Mouse (Mus musculus) G1E (cell line): ENCODE measurements at regions not wholly inside any gene's neighbourhood (a gene's known extent, or its start where the extent isn't known, plus 50 kb on each side); places are given as distances from the start of the nearest gene placed in this dataset.

Experiments used
- ATAC-seq: 2 replicates; pipeline ENCODE4 v1.8.0; 2016; ENCODE audit warnings: mild to moderate bottlenecking; ENCODE audit not compliant: insufficient number of reproducible peaks, poor library complexity, low FRiP score, severe bottlenecking; ENCODE audit errors: extremely low read depth
- DNase-seq: peaks from one replicate; pipeline ENCODE4 v3.0.0; 2012; ENCODE audit warnings: low spot score
- H3K27me3 ChIP-seq: 2 replicates; pipeline ENCODE4 v1.6.1; 2012; ENCODE audit warnings: mild to moderate bottlenecking, low read length, inconsistent platforms; ENCODE audit not compliant: insufficient read depth
- H3K36me3 ChIP-seq: replicated peaks from 2 replicates; pipeline ENCODE3; 2012; ENCODE audit warnings: mild to moderate bottlenecking, inconsistent platforms
- H3K4me1 ChIP-seq: 2 replicates; pipeline ENCODE4 v1.6.1; 2012; ENCODE audit warnings: low read depth, low read length, inconsistent platforms, mixed read lengths; ENCODE audit not compliant: insufficient read depth
- H3K4me3 ChIP-seq: 2 replicates; pipeline ENCODE4 v1.5.1; 2012; ENCODE audit warnings: low read depth, mild to moderate bottlenecking, inconsistent platforms, low read length, moderate library complexity, mixed read lengths
- H3K9me3 ChIP-seq: replicated peaks from 2 replicates; pipeline ENCODE4 v1.6.1; 2012; ENCODE audit warnings: inconsistent platforms
- CTCF ChIP-seq: IDR thresholded peaks from 2 replicates; pipeline ENCODE4 v1.5.1; 2012; ENCODE audit warnings: low read depth, low read length, inconsistent platforms, mixed read lengths
- GATA1 ChIP-seq: IDR thresholded peaks from 2 replicates; pipeline ENCODE4 v1.6.1; 2012; ENCODE audit warnings: borderline replicate concordance, low read length, inconsistent platforms, mixed read lengths
- GATA2 ChIP-seq: IDR thresholded peaks from 2 replicates; pipeline ENCODE4 v1.6.1; 2012; ENCODE audit warnings: low read depth, low read length, inconsistent platforms, borderline replicate concordance
- POLR2AphosphoS5 ChIP-seq: IDR thresholded peaks from 2 replicates; pipeline ENCODE4 v1.6.1; 2012; ENCODE audit warnings: low read depth, low read length, inconsistent platforms; ENCODE audit not compliant: insufficient replicate concordance
- TAL1 ChIP-seq: conservative IDR thresholded peaks from 2 replicates; pipeline ENCODE4 v1.6.1; 2012; ENCODE audit warnings: low read depth, low read length, inconsistent platforms, mixed read lengths

DNA sequence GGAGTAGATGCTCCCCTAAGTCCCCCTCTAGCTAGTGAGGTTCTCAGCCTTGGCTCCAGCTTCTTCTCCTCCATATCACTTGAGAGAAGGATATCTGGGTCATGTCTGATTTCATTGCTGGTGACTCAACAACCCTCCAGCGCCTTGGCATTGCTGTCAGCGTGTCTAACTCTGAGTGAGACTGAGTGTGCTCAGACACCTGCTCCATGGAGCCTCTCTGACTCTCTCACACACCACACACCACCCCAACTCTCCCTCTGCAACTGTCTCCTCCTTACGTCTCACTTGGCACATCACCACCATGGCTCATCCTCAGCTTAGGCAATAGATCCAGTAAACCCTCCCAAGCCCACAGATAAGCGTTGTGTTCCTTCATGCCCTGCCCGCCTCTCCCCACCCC is 260.0 kb downstream of the Rps15a start:
- H3K36me3 ChIP-seq, result no peaks in the 10 kb centered on the region
- ATAC-seq (no peak), DNase-seq (no peak)
- H3K9me3 ChIP-seq, result peaks cover 69% of the 10 kb centered on the region
- H3K4me1 ChIP-seq, result no peaks in the 10 kb centered on the region
- TF ChIP-seq TAL1 (no peak), CTCF (no peak), GATA1 (no peak), GATA2 (no peak), POLR2AphosphoS5 (no peak)
- H3K4me3 ChIP-seq, result no peak overlapping the region
- no peaks in the 10 kb centered on the region for H3K27me3 ChIP-seq

DNA sequence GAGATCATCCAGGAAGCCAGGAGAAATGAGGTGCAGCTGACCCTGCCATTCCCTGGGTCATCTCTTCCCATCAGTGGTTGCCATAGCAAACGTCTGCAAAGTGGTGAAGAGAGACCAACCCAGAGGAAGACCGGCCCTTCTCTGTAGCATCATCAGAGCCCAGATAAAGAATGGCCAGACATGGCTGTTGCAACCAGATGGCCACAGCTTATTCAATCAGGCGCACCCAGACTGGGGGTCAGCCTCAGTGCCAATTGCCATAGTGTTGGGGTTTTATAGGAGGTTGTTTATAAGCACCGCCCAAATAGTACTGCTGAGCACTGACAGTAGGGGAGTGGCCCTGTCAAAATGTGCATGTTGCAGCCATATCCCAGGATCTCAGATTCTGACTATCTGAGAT is 262.3 kb downstream of the Rps15a start:
- H3K4me3 ChIP-seq, result no peak overlapping the region
- no peak for DNase-seq
- H3K36me3 ChIP-seq, result no peaks in the 10 kb centered on the region
- no peak for ATAC-seq
- TF ChIP-seq POLR2AphosphoS5, result no peak
- no peak for TF ChIP-seq GATA1
- no peak for TF ChIP-seq TAL1
- no peak for TF ChIP-seq GATA2
- no peak for TF ChIP-seq CTCF
- H3K4me1 ChIP-seq, result no peaks in the 10 kb centered on the region
- peaks cover 73% of the 10 kb centered on the region for H3K9me3 ChIP-seq
- H3K27me3 ChIP-seq, result no peaks in the 10 kb centered on the region

DNA sequence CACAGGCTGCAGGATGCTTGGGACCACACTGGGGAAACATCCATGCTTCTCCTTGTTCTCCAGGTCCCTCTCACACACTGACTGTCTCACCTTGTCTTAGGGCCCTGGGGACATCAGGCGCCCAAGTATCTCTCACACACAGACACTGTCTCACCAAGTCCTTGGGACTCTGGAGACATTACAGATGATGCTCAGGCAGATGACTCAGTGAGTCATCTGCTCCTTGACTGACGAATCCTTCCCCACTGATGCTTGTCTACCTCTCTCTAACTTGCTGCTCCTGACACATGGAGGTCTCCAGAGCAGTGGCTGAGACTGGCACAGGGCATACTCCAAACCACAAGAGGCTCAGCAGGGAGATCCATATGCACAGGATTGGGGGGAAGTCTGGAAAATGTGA is 263.1 kb downstream of the Rps15a start:
- no peak for ATAC-seq
- Histone ChIP-seq H3K27me3 (no peaks in the 10 kb centered on the region), H3K4me1 (no peaks in the 10 kb centered on the region), H3K36me3 (no peaks in the 10 kb centered on the region), H3K4me3 (no peak overlapping the region), H3K9me3 (peaks cover 68% of the 10 kb centered on the region)
- no peak for TF ChIP-seq POLR2AphosphoS5
- TF ChIP-seq CTCF, result no peak
- DNase-seq, result no peak

DNA sequence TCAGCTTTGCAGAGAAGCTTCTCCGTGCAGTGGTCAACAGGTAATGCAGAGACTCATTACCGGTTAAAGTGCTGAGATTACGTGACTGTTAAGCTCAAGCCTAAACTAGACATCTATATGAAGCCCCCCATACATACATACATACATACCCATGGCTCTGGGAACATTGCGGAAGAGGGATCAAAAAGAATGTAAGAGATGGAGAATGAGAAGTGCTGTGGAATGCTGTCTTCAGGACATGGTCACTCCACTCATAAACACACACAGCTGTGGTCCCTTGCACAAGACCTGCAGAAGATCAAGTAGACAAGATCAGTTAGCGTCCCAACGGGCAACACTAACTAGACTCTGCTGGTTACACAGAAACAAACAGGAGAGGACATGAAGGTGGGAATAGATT is 265.2 kb downstream of the Rps15a start:
- ATAC-seq, result no peak
- no peaks in the 10 kb centered on the region for H3K36me3 ChIP-seq
- H3K9me3 ChIP-seq, result peaks cover 63% of the 10 kb centered on the region
- no peaks in the 10 kb centered on the region for H3K27me3 ChIP-seq
- no peaks in the 10 kb centered on the region for H3K4me1 ChIP-seq
- TF ChIP-seq TAL1 (no peak), POLR2AphosphoS5 (no peak), CTCF (no peak), GATA1 (no peak), GATA2 (no peak)
- DNase-seq, result no peak
- no peak overlapping the region for H3K4me3 ChIP-seq

DNA sequence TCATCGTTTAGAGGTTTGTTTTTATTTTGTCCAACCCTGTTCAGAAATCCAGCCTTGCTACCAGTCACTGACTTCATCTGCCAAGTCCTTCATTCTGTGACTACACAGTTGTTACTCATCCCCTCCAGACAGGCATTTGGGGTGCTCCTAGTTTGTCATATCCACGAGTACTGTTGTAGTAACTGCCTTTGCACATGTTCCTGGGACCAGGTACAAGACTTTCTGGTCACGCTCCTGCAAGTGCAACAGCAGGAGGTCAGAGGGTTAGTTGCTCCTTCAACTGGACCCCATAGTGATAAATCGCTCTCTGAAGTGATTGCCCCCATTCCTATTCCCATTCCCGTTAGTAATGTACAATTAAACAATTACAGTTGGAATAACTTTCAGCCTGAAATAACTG is 269.9 kb downstream of the Rps15a start:
- TF ChIP-seq GATA1 (no peak), POLR2AphosphoS5 (no peak), TAL1 (no peak), GATA2 (no peak), CTCF (no peak)
- no peaks in the 10 kb centered on the region for H3K36me3 ChIP-seq
- no peaks in the 10 kb centered on the region for H3K27me3 ChIP-seq
- H3K4me3 ChIP-seq, result no peak overlapping the region
- H3K9me3 ChIP-seq, result peaks cover 46% of the 10 kb centered on the region
- H3K4me1 ChIP-seq, result no peaks in the 10 kb centered on the region
- ATAC-seq (no peak), DNase-seq (no peak)

DNA sequence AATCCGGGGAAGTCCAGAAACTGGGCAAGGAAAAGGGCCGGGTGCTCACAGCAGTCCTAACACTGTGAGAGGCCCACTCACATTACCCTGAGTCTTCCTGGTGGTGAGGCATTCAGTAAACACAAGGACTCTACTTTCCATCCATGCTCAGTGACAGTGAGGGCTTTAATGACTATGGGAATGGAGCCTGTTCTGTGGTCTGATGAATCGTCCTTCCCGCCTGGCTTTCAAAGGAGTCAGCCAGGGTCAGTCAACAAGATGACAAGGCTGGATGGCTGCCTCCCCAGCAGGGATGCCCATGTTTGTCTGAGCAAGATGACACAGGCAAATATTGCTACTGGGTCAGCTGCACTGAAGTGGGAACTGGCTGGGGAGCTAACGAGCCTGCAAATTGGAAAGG is 273.2 kb downstream of the Rps15a start:
- ATAC-seq (no peak), DNase-seq (no peak)
- no peaks in the 10 kb centered on the region for H3K27me3 ChIP-seq
- H3K36me3 ChIP-seq, result no peaks in the 10 kb centered on the region
- no peaks in the 10 kb centered on the region for H3K4me1 ChIP-seq
- H3K9me3 ChIP-seq, result peaks cover 48% of the 10 kb centered on the region
- no peak for TF ChIP-seq POLR2AphosphoS5
- no peak overlapping the region for H3K4me3 ChIP-seq

DNA sequence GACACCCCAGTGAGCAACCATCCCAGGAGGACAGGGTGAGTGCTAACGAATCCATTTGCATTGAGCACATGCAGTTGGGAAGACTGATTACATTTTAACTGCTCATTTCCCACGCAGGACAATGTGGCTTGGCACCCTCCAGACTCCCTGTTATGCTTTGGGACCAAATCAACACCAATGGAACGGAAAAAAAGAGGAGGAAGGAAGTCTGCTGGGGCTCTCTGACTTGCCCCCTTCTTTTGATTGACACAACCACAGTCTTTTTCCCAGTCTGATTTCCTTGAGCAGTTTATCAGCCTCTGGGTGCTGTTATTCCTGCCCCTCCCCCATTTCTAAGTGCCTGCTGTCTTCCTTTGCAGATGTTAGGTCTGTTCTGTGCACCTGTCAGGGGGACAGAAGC is 321.0 kb downstream of the Rps15a start:
- Histone ChIP-seq H3K27me3 (no peaks in the 10 kb centered on the region), H3K4me1 (no peaks in the 10 kb centered on the region), H3K9me3 (peaks cover 27% of the 10 kb centered on the region), H3K36me3 (no peaks in the 10 kb centered on the region), H3K4me3 (no peak overlapping the region)
- ATAC-seq, result no peak
- TF ChIP-seq GATA2 (no peak), GATA1 (no peak), CTCF (no peak), POLR2AphosphoS5 (no peak), TAL1 (no peak)
- no peak for DNase-seq
